Mouse (Mus musculus) E14TG2a.4 (cell line): ENCODE data around the gene Rangap1.

Experiments
- CTCF ChIP-seq: conservative IDR thresholded peaks from 2 replicates; pipeline ENCODE4 v1.5.1; 2014; ENCODE audit warnings: low read length
- POU5F1 ChIP-seq: IDR thresholded peaks from 2 replicates; pipeline ENCODE4 v1.6.1; 2014; ENCODE audit warnings: low read length, borderline replicate concordance

DNA sequence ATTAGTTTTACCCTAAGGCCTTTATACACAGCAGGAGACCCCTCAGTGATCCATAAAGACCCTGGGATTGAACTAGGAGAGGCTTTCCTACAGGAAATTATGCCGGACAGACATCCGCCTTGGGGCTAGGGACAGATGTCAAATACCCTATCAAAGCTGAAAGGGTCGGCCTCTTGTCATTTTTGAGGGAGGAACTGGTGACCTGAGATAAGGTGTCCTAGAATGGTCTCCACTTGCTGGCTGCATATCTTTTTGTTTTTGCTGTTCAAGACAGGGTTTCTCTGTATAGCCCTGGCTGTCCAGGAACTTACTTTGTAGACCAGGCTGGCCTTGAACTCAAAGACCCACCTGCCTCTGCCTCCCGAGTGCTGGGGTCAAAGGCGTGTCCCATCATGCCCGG lies 19.2 kb upstream of the Rangap1 start:
- TF ChIP-seq POU5F1 (no peak), CTCF (no peak)
